Mouse (Mus musculus) lung, postnatal 0 days (tissue): ENCODE data around the gene Erich4.

ENCODE experiments used
- CTCF ChIP-seq: IDR thresholded peaks from 2 replicates; pipeline ENCODE4 v1.5.1; 2016; ENCODE audit warnings: antibody characterized with exemption, mild to moderate bottlenecking
- EP300 ChIP-seq: IDR thresholded peaks from 2 replicates; pipeline ENCODE4 v1.6.1; 2016; ENCODE audit warnings: antibody characterized with exemption, mild to moderate bottlenecking, control low read depth

GRCm38 (mm10) chr7:25618865-25619721, 3.4 kb upstream of the Erich4 start, which contains the start of gene Dmac2:
- TF ChIP-seq EP300, result no peak
- TF ChIP-seq CTCF, result 0 out of 2 replicates have a peak, but pooled peaks have one; percentile 9
